Mouse (Mus musculus): ENCODE results near the gene Ift52. TPM values are rescaled to one million over a fixed set of nuclear protein-coding genes. Genes with fewer than 3 reads are reported as not detected.

The Ift52 gene
- polyA plus RNA-seq (2021; fragmentation: Nextera tagmentation): 21.1 and 23.8 TPM in 2 replicates
- long read RNA-seq, experiment 1, transcript Ift52-201 (13 exons, 2,248 nt): major isoform, 33 of 54 reads
- long read RNA-seq, experiment 1, partial matches to known transcripts: 11 of 54 reads
- long read RNA-seq, experiment 1, other reads (novel, unspliced or antisense): 10 of 54 reads
- long read RNA-seq, experiment 2, transcript Ift52-201 (13 exons, 2,248 nt): major isoform, 173 of 213 reads
- long read RNA-seq, experiment 2, partial matches to known transcripts: 7 of 213 reads
- long read RNA-seq, experiment 2, other reads (novel, unspliced or antisense): 33 of 213 reads

DNA sequence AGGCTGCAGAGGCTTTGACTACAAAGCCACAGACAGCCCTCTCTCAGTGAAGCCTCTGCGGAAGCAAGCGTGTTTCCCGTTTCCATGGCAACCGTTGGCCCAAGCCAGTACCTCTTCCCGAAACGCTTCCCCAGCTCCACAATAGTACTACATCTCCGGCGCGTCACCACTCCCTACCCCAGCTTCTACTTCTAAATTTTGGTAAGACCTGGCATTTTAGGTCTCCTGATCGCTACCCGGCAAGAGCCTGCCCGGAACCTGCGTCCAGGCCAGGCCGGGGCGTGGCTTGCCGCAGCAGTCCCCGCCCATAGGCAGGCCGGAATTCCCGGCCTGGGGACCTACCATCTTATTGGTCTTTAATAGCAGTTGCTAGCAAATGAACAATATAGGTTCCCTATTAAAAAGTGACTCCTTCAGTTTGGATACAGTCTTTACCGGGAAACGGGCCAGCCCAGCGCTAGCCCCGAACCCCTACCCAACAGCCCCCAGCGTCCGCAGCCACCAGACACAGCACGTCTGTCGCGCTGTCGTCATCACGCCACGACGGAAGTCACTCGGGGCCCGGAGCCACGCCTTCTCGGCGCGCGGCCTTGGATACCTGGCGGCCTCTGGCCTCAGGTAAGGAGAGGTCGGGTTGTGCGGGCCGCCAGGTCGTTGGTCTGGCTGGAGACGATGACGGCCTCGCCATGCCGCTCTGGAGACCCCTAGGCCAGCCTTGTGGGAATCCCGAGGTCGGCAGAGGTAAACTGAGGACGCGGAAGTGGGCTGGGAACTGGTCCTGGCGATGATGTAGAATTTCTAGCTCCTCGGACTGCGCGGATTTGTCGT lies at the start of gene Ift52:
Gene Ift52 (plus strand): TSS at position 439 of the 828 bp plus-strand sequence.

DNA sequence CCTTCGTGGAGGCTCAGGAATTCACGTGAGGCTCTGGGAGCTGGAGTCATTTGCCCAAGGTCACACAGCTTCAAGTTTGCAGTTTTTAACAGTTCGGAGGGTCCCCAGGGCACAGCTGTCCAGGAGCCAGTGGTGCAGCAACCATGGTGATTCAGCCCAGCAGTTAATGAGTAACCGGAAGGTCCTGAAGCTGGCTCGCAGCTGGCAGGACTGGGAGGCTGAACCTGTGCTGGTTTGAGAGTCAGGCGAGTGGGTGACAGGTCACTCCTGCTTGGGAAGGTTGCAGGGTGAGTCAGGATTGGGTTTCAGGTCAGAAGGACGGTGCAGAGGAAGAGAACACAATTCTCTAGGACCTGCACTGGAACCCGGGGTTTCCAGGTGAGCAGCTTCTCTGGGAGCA lies 29.9 kb upstream of the Ift52 start, which contains the start of gene Sgk2:
Gene Sgk2 (plus strand): TSS at position 113 of the 400 bp plus-strand sequence.

DNA sequence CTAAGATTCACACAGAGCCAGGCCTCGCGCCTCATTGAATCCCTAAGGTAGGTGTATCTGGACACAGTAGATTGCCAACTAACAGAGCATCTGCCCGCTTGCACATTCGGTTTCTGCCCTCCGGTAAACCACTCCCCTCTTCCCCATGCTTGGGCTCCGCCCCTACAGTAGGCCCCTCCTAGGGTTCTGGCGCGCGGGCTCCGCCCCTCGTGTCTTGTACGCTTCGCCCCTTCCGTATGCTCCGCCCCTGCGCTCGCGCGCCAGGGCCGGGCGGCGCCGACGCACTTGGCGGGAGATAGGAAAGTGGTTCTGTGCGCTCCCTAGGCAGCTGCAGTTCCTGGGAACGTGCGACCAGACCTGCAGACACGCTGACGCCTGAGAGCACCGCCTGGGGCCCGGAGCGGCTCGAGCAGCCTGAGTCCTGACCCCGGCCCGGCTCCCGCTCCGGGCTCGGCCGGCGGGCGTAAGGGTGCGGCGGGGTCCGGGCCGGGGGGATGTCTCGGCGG lies 37.2 kb downstream of the Ift52 start, which contains the start of gene Mybl2:
Gene Mybl2 (plus strand): TSS at position 353 of the 506 bp plus-strand sequence.

DNA sequence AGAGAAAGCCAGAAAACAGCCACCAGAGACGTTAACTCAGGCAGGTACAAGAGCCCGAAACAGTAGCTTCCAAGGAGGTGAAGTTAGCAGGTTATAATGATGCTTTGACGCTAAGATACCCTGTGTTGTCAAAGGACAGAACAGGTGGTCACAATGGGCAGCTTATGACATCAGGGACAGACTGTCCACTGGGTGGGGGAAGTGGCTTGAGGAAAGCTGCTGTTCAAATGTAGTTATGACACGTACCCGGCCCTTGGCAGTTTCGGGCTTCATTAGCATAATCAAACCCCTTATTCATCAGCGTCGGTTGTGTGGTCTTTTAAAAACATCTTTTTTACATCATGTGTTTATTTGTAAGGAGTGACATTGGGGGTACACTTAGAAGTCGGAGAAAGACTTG lies 70.6 kb downstream of the Ift52 start, which contains the start of gene Gtsf1l:
Gene Gtsf1l (minus strand): TSS at position 128 of the 400 bp plus-strand sequence.

Small RNAs within 50 kb of the gene (microRNA-seq; reads per million reads assigned to microRNA genes)
- gene Gm22174: not detected
- not detected for gene Mir7003

Other genes with a start within 250 kb of the Ift52 start
- gene Srsf6, start 85.8 kb upstream of the Ift52 start, polyA plus RNA-seq (2021; fragmentation: Nextera tagmentation): 23.0 and 25.9 TPM in 2 replicates
- 0.95 and 1.3 TPM in 2 replicates for gene L3mbtl1, start 73.9 kb upstream of the Ift52 start, polyA plus RNA-seq (2021; fragmentation: Nextera tagmentation)
- gene Sgk2, start 30.0 kb upstream of the Ift52 start, polyA plus RNA-seq (2021; fragmentation: Nextera tagmentation): 2.0 and 2.2 TPM in 2 replicates
- gene Mybl2, start 37.3 kb downstream of the Ift52 start, polyA plus RNA-seq (2021; fragmentation: Nextera tagmentation): 0.10 and 0.25 TPM in 2 replicates
- 0.30 and 2.1 TPM in 2 replicates for gene Gtsf1l, start 70.5 kb downstream of the Ift52 start, polyA plus RNA-seq (2021; fragmentation: Nextera tagmentation)
- 38.2 and 53.6 TPM in 2 replicates for gene Tox2, start 185.8 kb downstream of the Ift52 start, polyA plus RNA-seq (2021; fragmentation: Nextera tagmentation)

Data from layer of hippocampus, adult 6 months (tissue).